Mouse (Mus musculus) hindbrain, postnatal 0 days (tissue): ENCODE results near the gene Wars2. TPM values are rescaled to one million over a fixed set of nuclear protein-coding genes. Genes with fewer than 3 reads are reported as not detected.

Source experiments
- ATAC-seq: fragments of 200-750 bp; cut with Nextera tagmentation; 2 replicates; pipeline ENCODE4 v1.8.0; 2017; ENCODE audit warnings: mild to moderate bottlenecking, moderate TSS enrichment, moderate library complexity
- DNase-seq: peaks from one replicate; pipeline ENCODE4 v3.0.0-alpha.2; 2015; ENCODE audit warnings: low spot score
- H3K27ac ChIP-seq: fragments of 300-500 bp; sonication (generic); 2 replicates; pipeline ENCODE4 v1.5.1; 2014; ENCODE audit warnings: mild to moderate bottlenecking
- H3K27me3 ChIP-seq: fragments of 300-500 bp; sonication (generic); 2 replicates; pipeline ENCODE4 v1.6.1; 2014; ENCODE audit warnings: low read length, mixed read lengths; ENCODE audit not compliant: insufficient read depth
- H3K36me3 ChIP-seq: fragments of 300-500 bp; sonication (generic); 2 replicates; pipeline ENCODE4 v1.6.1; 2014; ENCODE audit warnings: low read length, mixed read lengths; ENCODE audit not compliant: insufficient read depth
- H3K4me1 ChIP-seq: fragments of 300-500 bp; sonication (generic); 2 replicates; pipeline ENCODE4 v1.6.1; 2014; ENCODE audit warnings: antibody characterized with exemption, low read length, mixed read lengths; ENCODE audit not compliant: insufficient read depth
- H3K4me2 ChIP-seq: fragments of 300-500 bp; sonication (generic); 2 replicates; pipeline ENCODE4 v1.6.1; 2014; ENCODE audit warnings: low read depth, mild to moderate bottlenecking, low read length, moderate library complexity, mixed read lengths
- H3K4me3 ChIP-seq: fragments of 300-500 bp; sonication (generic); 2 replicates; pipeline ENCODE4 v1.5.1; 2014; ENCODE audit warnings: low read length
- H3K9ac ChIP-seq: fragments of 300-500 bp; sonication (generic); replicated peaks from 2 replicates; pipeline ENCODE4 v1.6.1; 2014; ENCODE audit warnings: mild to moderate bottlenecking, low read length, moderate library complexity, mixed read lengths
- H3K9me3 ChIP-seq: fragments of 300-500 bp; sonication (generic); 2 replicates; pipeline ENCODE4 v1.6.1; 2016; ENCODE audit warnings: low read length, mixed read lengths
- CTCF ChIP-seq: IDR thresholded peaks from 2 replicates; pipeline ENCODE4 v1.5.1; 2016; ENCODE audit warnings: antibody characterized with exemption, control low read depth, low read depth
- WGBS: fragments of 180-500 bp; shearing (Covaris S2); extraction: QIAGEN DNeasy Blood & Tissue Kit; methylation state at CpG from one replicate; pipeline ENCODE4 v1.1.7; 2014; 5-methylcytosine and 5-hydroxymethylcytosine counted together
- polyA plus RNA-seq: library from polyadenylated mRNA; unstranded; fragments of >200 nt; fragmentation: Nextera tagmentation; extraction: Ambion mirVana; gene quantifications from 2 replicates; pipeline ENCODE4 v1.2.1, GENCODE M21; 2015
- total RNA-seq: library from RNA; depleted of rRNA; stranded (reverse); fragments of >200 nt; gene quantifications from 2 replicates; pipeline ENCODE4 v1.2.3, GENCODE M21; 2014

Wars2 gene
- total and polyA plus RNA-seq, 2 experiments from 2014 or later, result 5.1 to 11.1 TPM

DNA sequence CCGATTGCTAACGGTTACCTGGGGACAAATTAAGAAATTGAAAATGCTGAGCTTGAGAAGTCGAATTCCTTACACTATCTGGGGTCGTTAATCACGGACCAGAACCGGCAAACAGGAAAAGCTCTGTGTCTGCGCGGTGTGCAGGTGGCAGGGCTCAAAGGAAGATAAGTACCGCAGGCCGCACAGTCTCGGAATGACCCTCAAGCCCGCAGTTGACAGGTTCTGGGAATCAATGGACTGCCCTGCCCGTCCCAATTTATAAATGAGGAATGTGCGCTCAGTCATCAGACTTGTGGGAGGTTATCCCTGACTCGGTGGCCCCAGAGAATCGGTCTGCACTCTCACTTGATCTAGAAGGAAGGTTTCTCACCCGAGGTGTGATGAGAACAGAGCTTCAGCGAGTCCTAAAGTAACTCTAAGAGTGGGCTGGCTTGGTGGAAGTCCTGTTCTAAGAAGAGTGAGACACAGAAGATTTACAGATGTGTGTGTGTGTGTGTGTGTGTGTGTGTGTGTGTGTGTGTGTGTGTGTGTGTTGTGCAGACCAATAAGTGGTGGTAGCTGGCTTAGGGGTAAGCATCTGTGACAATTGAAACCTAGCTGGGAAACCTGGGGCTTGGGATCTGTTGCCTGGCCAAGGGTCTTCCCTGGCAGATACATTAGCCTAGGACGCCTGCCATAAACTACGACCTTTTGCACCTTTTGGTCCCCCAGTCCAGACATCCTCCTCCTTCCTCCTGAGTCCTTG, 98.6 kb downstream of the Wars2 start:
- DNase-seq (no peak), ATAC-seq (no peak)
- 2% methylated on average over 20 of the region's 20 CpGs for WGBS
- Histone ChIP-seq H3K27ac (no peak overlapping the region), H3K9me3 (no peaks in the 10 kb centered on the region), H3K4me2 (no peak overlapping the region), H3K4me3 (no peak overlapping the region), H3K9ac (no peak overlapping the region), H3K36me3 (no peaks in the 10 kb centered on the region), H3K27me3 (peaks cover 89% of the 10 kb centered on the region), H3K4me1 (no peaks in the 10 kb centered on the region)
- TF ChIP-seq CTCF, result no peak

GRCm38 (mm10) chr3:99240213-99240720, 99.4 kb downstream of the Wars2 start, which contains the start of gene Tbx15:
Gene Tbx15, plus strand, starts transcription at chr3:99240381.
- ATAC-seq (no peak), DNase-seq (no peak)
- Histone ChIP-seq H3K9ac (no peak within 1 kb of the TSS), H3K27ac (no peak within 1 kb of the TSS), H3K9me3 (no peaks in the 10 kb centered on the region), H3K36me3 (no peaks in the 10 kb centered on the region), H3K4me3 (no peak within 1 kb of the TSS), H3K4me1 (no peaks in the 10 kb centered on the region), H3K4me2 (peak within 1 kb of the TSS; percentile 18; the same call in 1 of the 2 replicates), H3K27me3 (peaks cover 89% of the 10 kb centered on the region)
- TF ChIP-seq CTCF, result no peak
- under 1% methylated on average over 16 of the region's 20 CpGs for WGBS

- H3K27ac ChIP-seq, result no peak overlapping the region
- no peaks in the 10 kb centered on the region for H3K36me3 ChIP-seq
- peaks cover 91% of the 10 kb centered on the region for H3K27me3 ChIP-seq
- H3K4me3 ChIP-seq, result no peak overlapping the region
- H3K9me3 ChIP-seq, result no peaks in the 10 kb centered on the region
- H3K4me1 ChIP-seq, result no peaks in the 10 kb centered on the region
- no peak for TF ChIP-seq CTCF
- no peak for ATAC-seq
- H3K4me2 ChIP-seq, result peak overlapping the region; percentile 18; the same call in 1 of the 2 replicates
- no peak overlapping the region for H3K9ac ChIP-seq
- DNase-seq, result no peak
- under 1% methylated on average over 50 of the region's 50 CpGs for WGBS
These were observed 100.2 kb downstream of the Wars2 start for GRCm38 (mm10) chr3:99240811-99241738.

DNA sequence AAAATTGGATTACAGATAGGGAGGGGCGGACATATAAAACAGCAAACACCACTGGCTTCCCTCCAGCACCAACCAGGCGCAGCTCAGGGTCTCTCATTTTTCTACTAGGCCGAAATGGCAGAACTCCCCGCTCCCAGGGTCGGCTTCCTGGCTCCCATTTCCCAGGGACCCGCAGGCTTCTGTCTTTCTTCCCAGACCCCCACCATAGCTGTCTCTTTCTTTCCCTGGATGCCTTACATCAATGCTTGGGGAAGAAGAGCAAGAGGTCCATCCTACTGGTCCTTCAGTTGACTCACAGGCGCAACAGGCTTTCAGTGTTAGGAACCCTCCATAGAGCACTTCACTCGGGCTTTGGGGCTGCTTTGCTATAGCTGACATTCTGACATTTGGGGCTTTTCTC, 101.6 kb downstream of the Wars2 start:
- no peak for ATAC-seq
- H3K9ac ChIP-seq, result no peak overlapping the region
- H3K4me1 ChIP-seq, result no peaks in the 10 kb centered on the region
- H3K4me2 ChIP-seq, result no peak overlapping the region
- no peaks in the 10 kb centered on the region for H3K36me3 ChIP-seq
- no peaks in the 10 kb centered on the region for H3K9me3 ChIP-seq
- TF ChIP-seq CTCF, result no peak
- WGBS, result 2% methylated on average over 8 of the region's 8 CpGs
- no peak overlapping the region for H3K27ac ChIP-seq
- peaks cover 96% of the 10 kb centered on the region for H3K27me3 ChIP-seq
- no peak for DNase-seq
- no peak overlapping the region for H3K4me3 ChIP-seq

DNA sequence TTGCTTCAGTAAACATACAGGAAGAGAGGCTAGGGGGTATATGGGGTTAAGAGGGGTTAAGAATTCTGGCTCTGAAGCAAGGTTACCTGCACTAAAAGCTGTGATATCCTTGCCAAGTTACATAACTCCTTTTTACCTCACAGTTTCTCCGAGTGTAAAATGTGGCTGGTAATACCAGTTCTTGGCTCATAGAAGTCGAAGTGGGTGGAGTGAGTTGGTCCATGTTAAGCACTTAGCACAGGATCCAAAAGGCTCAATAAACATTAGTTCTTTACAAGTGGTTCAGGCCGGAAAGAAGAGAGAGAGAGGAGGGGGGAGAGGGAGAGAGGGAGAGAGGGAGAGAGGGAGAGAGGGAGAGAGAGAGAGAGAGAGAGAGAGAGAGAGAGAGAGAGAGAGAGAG, 104.5 kb downstream of the Wars2 start:
- TF ChIP-seq CTCF, result no peak
- Histone ChIP-seq H3K36me3 (no peaks in the 10 kb centered on the region), H3K4me2 (no peak overlapping the region)

DNA sequence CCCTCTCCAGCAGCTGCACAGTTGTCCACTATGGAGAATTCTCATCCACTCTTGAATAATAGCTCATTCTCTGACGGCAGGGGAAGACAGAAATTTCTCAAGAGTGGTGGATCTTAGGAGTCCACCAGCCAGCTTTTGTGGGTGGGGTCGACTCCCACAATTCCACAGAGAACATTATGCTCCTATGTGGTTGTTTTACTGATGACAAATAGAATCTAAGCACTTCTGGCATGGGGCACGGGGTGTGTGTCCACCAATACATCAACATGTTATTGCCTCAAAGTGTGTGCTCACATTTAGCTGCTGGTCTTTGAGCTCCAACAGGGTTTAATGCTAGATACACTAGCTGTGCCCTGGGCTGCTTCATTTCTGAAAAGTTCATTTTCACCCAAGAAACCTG, 105.8 kb downstream of the Wars2 start:
- H3K9me3 ChIP-seq, result no peaks in the 10 kb centered on the region
- peaks cover 97% of the 10 kb centered on the region for H3K27me3 ChIP-seq
- H3K4me1 ChIP-seq, result no peaks in the 10 kb centered on the region
- H3K27ac ChIP-seq, result no peak overlapping the region
- no peaks in the 10 kb centered on the region for H3K36me3 ChIP-seq
- DNase-seq (no peak), ATAC-seq (no peak)
- no peak overlapping the region for H3K4me3 ChIP-seq
- no peak overlapping the region for H3K4me2 ChIP-seq
- H3K9ac ChIP-seq, result no peak overlapping the region
- no peak for TF ChIP-seq CTCF
- WGBS, result 39% methylated on average over 3 of the region's 3 CpGs

More for the DNA sequence above, 104.5 kb downstream of the Wars2 start:
- 24% methylated on average over 3 of the region's 3 CpGs for WGBS
- Histone ChIP-seq H3K9ac (no peak overlapping the region), H3K27me3 (peaks cover 95% of the 10 kb centered on the region), H3K4me1 (no peaks in the 10 kb centered on the region), H3K27ac (no peak overlapping the region), H3K4me3 (no peak overlapping the region), H3K9me3 (no peaks in the 10 kb centered on the region)
- ATAC-seq (no peak), DNase-seq (no peak)
